Mouse (Mus musculus) hindbrain, embryonic 10.5 days (tissue): ENCODE results near the gene March7. TPM values are rescaled to one million over a fixed set of nuclear protein-coding genes. Genes with fewer than 3 reads are reported as not detected.

Experiments
- polyA plus RNA-seq: library from polyadenylated mRNA; unstranded; fragments of >200 nt; fragmentation: Nextera tagmentation; extraction: Ambion mirVana; gene quantifications from 2 replicates; pipeline ENCODE4 v1.2.1, GENCODE M21; 2016

Gene March7
- polyA plus RNA-seq, 1 experiment from 2014 or later, result 56.9 TPM

Other genes with a start within 250 kb of the March7 start
- gene Baz2b, start within 50 bp of the March7 start, polyA plus RNA-seq, result 63.4 and 70.5 TPM in 2 replicates
- gene Cd302, start 74.6 kb downstream of the March7 start, polyA plus RNA-seq, result 17.9 and 18.9 TPM in 2 replicates
- 2.7 and 4.1 TPM in 2 replicates for gene Ly75, start 173.4 kb downstream of the March7 start, polyA plus RNA-seq